Mouse (Mus musculus): ENCODE data around the gene Rbms1.

The Rbms1 gene

DNA sequence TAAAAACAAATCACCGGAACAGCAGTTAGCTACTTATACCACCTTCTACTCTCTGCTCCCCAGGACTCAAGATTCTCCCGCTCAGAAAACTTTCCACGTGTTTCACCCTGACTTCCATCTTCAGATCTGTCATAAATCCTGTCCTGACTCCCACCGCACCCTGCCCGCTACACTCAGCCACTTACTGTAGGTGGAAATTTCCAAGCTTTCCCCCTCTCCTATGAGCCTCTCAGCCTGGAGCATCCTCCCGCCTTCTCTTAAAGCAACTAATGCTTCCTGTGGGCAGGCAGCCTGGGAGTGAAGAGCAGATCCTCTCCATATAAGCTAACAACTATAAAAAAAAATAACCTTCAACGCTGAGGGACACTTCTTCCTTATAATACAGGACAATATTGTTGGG lies 44.6 kb downstream of the Rbms1 start:
- no peak for DNase-seq (ENCODE audit: low read depth)

DNA sequence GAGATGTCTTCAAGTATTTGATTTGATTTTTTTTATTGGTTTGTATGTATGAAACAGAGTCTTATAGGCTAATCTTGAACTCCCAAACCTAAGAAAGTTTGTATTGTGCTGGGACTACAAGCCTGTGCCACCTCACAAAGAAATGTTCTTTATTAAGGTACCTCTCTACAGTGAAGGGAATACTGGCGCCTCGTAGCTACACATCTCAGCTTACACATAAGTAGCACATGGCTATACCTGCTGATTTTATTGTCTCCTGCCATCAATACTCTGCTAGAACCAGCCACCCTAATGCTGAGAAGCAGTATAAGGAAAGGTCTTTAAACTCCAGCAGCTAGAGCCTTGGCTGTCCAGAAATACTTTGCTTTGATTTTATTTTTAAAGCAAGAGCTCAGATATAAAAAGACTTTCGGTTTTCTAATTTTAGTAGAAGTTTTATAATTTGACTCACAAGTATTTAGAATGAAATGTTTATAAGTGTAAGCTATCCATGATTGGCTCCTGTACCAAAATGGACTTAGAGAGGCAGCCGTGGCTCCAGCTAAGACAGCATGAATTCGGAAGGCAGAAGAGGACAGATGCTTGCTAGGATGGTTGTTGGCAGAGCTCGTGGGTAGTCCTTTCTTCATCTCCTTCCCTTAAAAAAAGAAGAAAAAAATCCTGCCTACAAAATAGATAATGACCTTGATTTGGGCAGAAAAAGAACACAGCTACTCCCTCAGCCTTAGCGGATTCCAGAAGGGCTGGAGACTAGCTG lies 48.3 kb downstream of the Rbms1 start:
- DNase-seq (ENCODE audit: low read depth), result no peak

GRCm38 (mm10) chr2:60913281-60913680 lies 49.7 kb downstream of the Rbms1 start:
- DNase-seq (ENCODE audit: low read depth), result no peak

DNA sequence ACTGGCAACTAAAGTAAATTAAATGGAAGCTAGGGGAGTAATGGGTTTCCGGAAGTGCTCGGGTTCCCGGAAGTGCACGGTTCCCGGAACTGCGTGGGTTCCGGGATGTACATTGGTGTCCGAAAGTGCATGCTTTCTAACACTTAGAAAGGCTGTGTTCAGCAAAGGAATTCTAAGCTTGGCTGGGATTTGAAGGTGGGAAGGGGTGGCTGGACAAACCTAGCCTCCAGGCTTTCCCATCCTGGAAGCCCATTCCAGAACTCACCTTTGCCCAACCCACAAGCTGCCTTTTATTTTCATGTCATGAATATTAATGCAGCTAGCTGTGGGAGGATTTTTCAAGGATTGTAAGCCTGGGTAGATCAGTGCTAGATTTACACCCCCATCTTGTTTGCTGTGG lies 51.3 kb downstream of the Rbms1 start:
- no peak for DNase-seq (ENCODE audit: low read depth)

DNA sequence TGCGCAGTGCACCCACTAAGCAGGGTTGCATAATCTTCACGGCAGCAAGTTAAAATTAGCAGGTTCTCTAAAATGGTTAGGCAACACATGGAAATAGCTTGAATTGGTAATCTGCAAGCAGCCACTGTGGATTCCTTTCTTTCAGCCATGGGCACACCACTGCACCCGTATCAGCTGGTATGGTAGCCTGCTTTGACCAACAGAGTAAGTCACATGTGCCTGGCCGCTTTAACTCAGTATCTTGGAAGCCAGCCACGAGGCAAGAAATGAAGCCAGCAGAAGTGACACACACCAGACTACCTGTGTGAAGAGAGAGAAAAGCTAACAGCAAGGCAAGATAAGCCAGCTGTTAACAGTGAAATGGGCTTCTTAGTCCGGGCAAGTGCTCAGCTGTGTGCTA lies 52.2 kb downstream of the Rbms1 start:
- no peak for DNase-seq (ENCODE audit: low read depth)

DNA sequence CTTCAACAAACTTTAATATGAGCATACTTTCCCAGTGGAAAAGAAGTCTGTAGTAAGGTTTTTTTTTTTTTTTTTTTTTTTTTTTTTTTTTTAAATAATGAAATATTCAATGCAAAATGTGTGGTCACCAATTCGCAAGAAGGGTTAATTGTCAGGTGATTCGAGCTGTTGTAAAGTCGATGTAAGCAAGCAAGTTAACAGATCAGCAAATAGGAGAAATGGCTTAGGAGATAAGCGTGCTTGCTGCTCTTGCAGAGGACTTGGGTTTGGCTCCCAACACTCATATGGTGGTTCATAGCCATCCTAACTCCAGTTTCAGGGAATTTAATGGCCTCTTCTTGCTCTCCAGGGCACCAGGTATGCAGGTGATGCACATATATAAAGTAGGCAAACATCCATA lies 54.4 kb downstream of the Rbms1 start:
- no peak for DNase-seq (ENCODE audit: low read depth)

DNA sequence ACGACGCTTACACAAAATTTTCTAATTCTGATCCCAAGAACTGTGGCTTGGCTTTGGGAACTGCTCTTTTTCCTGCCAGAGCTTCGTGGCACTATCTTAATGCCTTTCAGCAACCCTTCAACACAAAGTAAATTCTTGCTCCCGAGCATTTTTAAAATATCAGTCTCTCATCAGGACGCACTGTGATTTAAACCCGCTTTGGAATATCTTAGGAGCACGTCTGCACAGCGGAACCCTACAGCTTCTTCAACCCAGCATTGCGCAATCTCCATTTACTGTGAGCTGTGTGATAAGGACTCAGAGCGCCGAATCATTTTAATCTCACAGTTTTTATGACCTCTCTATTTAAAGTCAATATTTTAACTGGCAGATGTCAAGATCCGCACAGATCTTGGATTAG lies 54.9 kb downstream of the Rbms1 start:
- DNase-seq (ENCODE audit: low read depth), result no peak

GRCm38 (mm10) chr2:60905283-60905682 lies 57.7 kb downstream of the Rbms1 start:
- DNase-seq (ENCODE audit: low read depth), result peak; percentile 60

DNA sequence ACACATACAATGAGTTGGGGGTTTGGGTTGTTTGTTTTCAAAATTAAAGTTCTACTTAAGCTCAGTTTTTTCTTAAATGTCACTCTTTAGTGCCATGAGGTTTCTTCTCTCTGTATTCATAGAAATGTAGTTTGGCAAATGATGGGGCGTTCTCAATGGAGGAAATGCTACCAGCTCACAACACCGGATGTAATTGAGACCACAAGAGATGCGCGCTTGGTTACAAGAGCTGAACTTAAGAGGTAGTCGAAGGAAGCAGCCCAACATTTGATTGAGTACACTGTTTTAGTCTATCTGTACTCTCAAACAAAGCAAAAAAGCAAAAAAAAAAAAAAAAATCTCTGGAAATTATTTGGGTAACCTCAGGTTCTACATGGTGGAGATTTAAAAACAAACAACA lies 58.9 kb downstream of the Rbms1 start:
- DNase-seq (ENCODE audit: low read depth), result peak; percentile 79

DNA sequence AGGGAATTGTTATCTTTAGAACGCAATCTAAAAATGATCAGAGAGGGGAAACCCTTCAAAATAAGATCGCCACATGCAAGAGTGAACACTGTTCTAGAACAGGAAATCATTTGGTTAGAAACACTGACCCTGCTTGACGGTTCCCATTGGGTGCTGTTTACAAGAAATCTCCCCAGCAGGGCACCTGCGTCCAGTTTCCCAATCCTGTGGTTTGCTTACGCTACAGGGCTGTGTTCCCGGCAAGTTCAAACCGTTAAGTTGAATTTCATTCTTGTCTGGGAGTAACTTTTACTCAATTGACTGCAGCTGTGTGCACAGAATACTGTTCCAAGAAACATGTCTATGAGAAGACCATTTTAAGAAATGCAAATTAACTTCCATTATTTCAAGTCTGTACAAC lies 59.5 kb downstream of the Rbms1 start:
- DNase-seq (ENCODE audit: low read depth), result peak; percentile 17

DNA sequence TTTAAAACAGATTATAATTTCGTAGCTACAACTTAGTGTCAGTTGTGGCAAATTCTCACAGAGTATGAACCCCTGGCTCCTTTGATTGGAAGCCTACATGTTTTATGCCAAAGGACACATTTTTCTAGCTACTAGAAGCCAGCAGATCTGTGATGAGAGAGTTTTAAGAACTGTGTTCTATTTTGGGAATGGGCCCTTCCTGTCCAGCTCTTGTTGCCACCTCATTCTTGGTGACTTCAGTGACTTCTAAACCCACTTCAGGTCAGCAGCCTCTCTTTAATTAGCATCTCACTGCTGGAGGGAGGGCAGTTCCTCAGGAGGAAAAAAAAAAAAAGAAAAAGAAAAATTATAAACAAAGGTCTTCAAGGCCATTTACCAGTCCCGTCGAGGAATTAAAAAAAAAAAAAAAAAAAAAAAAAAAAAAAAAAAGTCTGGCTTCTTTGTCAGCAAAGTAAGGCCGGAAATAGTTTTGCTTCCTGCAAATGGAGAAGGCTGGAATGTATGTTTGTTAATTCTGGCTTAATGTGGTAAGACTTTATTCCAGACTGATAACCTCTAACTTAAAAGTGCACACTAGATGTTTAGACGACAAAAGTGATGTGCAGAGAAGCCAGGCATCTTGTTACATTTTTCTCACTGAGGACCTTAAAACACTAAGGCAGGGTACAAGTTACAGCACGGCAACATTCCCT lies 60.4 kb downstream of the Rbms1 start:
- no peak for DNase-seq (ENCODE audit: low read depth)

DNA sequence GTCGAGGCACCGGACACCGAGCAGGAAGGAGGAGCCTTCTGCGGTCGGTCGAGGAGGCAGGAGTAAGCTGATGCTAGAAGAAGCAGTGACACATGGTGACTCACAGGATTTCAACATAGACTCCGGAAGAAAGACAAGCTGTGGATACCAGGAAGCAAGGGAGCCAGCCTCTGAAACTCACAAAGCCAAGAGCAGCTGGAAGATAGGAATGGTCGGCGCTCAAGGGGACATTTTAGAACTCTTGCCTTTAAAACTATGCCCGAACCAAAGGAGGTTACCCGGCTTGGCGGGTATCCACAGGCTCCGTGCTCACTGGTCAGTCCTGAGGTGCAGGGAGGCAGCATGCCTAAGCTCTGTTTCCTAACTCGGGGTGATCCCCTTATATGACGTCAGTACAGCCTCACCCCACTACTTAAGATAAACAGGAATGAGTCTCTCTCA lies 61.5 kb downstream of the Rbms1 start:
- DNase-seq (ENCODE audit: low read depth), result no peak

DNA sequence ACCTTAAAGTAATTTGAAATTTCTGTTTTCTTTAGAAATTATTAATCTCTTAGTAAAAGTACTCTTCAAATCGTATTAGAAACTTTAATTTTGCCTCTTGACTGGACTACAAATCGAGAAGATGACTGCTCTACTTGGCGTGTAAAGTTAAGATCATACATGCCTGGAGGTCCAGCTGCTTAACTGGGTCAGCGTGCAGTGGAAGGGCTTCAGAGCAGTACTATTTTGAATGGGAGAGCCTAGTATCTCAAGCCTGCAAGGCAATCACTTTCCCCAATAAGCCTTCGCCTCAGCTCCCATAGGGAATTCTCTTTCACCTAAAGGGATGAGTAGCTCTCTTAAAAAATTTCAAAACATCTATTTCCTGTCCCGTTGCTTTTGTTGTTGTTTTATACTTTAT lies 62.0 kb downstream of the Rbms1 start:
- no peak for DNase-seq (ENCODE audit: low read depth)

GRCm38 (mm10) chr2:60893042-60893441 lies 70.0 kb downstream of the Rbms1 start:
- no peak for DNase-seq (ENCODE audit: low read depth)

GRCm38 (mm10) chr2:60883931-60884330 lies 79.1 kb downstream of the Rbms1 start:
- peak; percentile 47 for DNase-seq (ENCODE audit: low read depth)

DNA sequence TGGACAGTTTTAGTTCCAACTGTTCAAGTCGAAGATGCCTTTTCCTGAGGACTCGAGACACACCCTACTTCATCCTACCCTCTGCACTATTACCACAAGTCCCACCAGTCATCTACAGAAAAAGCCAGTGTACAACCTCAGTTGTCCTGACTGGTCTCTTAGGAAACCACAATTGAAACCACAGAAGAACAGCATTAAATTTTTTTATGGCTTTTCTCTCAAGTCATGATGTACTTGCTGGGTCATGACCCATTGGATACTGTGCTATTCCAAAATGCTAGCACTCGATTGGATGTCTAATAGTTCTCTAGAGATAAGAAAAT lies 80.0 kb downstream of the Rbms1 start:
- DNase-seq (ENCODE audit: low read depth), result no peak

DNA sequence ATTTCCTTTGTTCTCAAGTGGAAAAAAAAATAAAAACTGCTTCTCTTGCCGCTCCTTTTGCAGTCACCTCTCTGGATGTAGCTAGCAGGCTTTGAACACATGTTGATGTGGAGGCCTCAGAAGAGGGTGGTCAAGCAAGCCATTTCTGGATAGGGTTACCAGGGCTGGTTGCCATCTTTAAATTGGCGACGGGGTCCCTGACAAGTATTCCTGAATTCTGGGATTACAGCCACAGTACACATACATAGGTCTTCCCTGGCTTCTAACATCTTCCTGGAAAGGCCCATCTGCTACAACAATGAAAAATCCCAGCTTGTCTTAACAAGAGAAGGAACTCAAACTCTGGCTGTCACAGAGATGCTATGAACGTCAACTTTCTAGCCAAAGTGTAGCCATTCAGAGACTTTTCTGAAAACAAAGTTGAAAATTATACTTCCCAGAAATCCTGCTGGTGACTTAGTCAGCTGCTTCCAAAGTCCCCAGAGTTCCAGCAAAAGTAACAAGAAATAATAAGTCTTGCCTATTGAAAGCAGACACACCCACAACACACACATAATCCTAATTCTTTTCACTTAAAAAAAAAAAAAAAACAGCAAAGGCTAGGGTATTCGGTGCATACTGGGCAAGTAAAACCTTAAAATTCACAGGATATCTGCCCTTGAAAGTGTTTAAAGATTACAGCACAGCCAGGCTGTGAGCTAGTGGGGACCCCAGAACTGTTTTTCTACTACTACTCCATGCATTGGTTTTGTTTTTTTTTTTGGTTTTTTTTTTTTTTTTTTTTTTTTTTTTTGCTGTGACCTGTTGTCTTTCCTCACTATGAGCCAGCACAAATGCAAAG lies 80.6 kb downstream of the Rbms1 start:
- no peak for DNase-seq (ENCODE audit: low read depth)

GRCm38 (mm10) chr2:60881571-60882041 lies 81.4 kb downstream of the Rbms1 start:
- peak; percentile 45 for DNase-seq (ENCODE audit: low read depth)

GRCm38 (mm10) chr2:60880789-60881570 lies 82.0 kb downstream of the Rbms1 start:
- DNase-seq (ENCODE audit: low read depth), result peak; percentile 80

DNA sequence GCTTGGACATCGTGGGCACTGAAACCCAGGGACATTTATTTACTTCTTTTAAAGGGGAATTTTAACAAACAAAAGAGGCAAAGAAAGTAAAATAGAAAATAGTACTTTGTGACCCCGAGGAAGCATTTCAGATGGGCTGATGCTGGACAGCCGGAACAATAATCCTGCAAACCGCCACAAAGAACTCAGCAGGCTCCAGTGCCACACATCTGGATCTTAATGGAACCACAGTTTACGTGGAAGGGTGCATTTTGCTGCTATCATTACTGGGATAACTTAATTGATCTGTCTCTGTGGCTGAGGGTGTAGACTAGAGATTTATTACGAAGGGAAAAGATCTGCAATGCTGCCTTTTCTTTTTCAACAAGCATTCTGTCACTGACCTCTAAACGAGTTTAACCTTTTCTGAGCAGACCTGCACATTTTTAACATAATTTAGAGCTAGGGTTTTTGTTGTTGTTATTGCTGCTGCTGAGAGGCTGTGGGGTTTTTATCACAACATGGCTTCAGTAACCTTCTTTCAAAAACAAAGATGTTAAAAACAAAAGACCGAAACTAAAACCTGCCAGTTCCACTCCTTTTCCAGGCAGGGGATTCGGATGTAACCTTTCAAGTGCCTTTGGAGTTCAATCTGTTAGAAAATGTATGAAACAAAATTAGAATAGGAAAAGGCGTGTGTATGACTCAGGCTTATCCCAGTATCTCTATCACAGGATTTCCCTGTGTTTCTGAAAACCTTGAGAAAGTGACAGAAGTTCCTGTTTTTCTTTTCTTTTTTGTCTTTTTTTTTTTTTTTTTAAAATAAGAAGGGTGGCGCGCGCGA lies 82.8 kb downstream of the Rbms1 start:
- DNase-seq (ENCODE audit: low read depth), result no peak
